8 mouse cellular contexts compared by ENCODE assay signal in genomic region chr8:26770424-26770886, GRCm38 (mm10).
A peak's percentile ranks its signal among the peaks of the same experiment; 100 is the strongest.
DNase-seq lines count a peak whose midpoint lies in the region; ATAC-seq and TF ChIP-seq lines count a peak whose summit lies in the region.

No protein-coding gene starts in this region.

- H3K9me3 ChIP-seq in forebrain, embryonic 13.5 days (replicated peaks), result no peaks in the 10 kb centered on the region; the same call in 1 of the 2 replicates
- no peaks in the 10 kb centered on the region for H3K9me3 ChIP-seq in forebrain, postnatal 0 days (ENCODE audit: low read length)
- H3K9me3 ChIP-seq in heart, embryonic 13.5 days, result no peaks in the 10 kb centered on the region
- no peaks in the 10 kb centered on the region for H3K9me3 ChIP-seq in liver, embryonic 11.5 days (ENCODE audit: control insufficient read depth, low read length)

- no peaks in the 10 kb centered on the region for H3K4me1 ChIP-seq in forebrain, embryonic 13.5 days
- H3K4me1 ChIP-seq in forebrain, postnatal 0 days (ENCODE audit: insufficient read depth), result no peaks in the 10 kb centered on the region
- peaks cover 17% of the 10 kb centered on the region for H3K4me1 ChIP-seq in heart, embryonic 13.5 days
- no peaks in the 10 kb centered on the region for H3K4me1 ChIP-seq in liver, embryonic 11.5 days (replicated peaks; ENCODE audit: control insufficient read depth, insufficient read depth, low read length)

- no peak overlapping the region for H3K27ac ChIP-seq in forebrain, embryonic 13.5 days
- H3K27ac ChIP-seq in forebrain, postnatal 0 days (ENCODE audit: low read depth, low read length), result no peak overlapping the region
- peak overlapping the region; percentile 24; the same call in 1 of the 2 replicates for H3K27ac ChIP-seq in heart, embryonic 13.5 days (replicated peaks)
- no peak overlapping the region for H3K27ac ChIP-seq in liver, embryonic 11.5 days (ENCODE audit: low read depth, low read length)

- no peak for ATAC-seq in forebrain, embryonic 13.5 days
- ATAC-seq in forebrain, postnatal 0 days, result no peak
- peak; percentile 55; the same call in 1 of the 2 replicates for ATAC-seq in heart, embryonic 13.5 days (ENCODE audit: extremely low read depth, insufficient number of reproducible peaks, low FRiP score, low TSS enrichment)
- ATAC-seq in liver, embryonic 11.5 days (replicated peaks; ENCODE audit: low FRiP score), result no peak

- no peak for DNase-seq in forebrain, postnatal 0 days
- peak; percentile 48 for DNase-seq in adrenal gland, adult 2 months
- DNase-seq in liver, embryonic 11.5 days (ENCODE audit: low spot score), result peak; percentile 49
- no peak for DNase-seq in spleen, adult 12 weeks (ENCODE audit: low spot score)
- no peak for DNase-seq in layer of hippocampus, adult 18-20 months (ENCODE audit: low spot score in 2 of 2)
- DNase-seq in spleen, adult 18-20 months, result no peak

- no peak for TF ChIP-seq CTCF in forebrain, postnatal 0 days (IDR thresholded peaks at IDR 0.05; ENCODE audit: low read depth)

- H3K36me3 ChIP-seq in forebrain, embryonic 13.5 days (ENCODE audit: poor library complexity, severe bottlenecking), result no peaks in the 10 kb centered on the region
- no peaks in the 10 kb centered on the region for H3K36me3 ChIP-seq in forebrain, postnatal 0 days (ENCODE audit: insufficient read depth)
- no peaks in the 10 kb centered on the region for H3K36me3 ChIP-seq in heart, embryonic 13.5 days
- no peaks in the 10 kb centered on the region for H3K36me3 ChIP-seq in liver, embryonic 11.5 days (ENCODE audit: control insufficient read depth, insufficient read depth, low read length)

- H3K9ac ChIP-seq in forebrain, embryonic 13.5 days, result no peak overlapping the region
- H3K9ac ChIP-seq in forebrain, postnatal 0 days, result no peak overlapping the region
- H3K9ac ChIP-seq in heart, embryonic 13.5 days, result peak overlapping the region; percentile 69
- H3K9ac ChIP-seq in liver, embryonic 11.5 days (ENCODE audit: low read depth, low read length), result no peak overlapping the region

- H3K27me3 ChIP-seq in forebrain, embryonic 13.5 days, result no peaks in the 10 kb centered on the region
- no peaks in the 10 kb centered on the region for H3K27me3 ChIP-seq in forebrain, postnatal 0 days (ENCODE audit: insufficient read depth, low read length)
- H3K27me3 ChIP-seq in heart, embryonic 13.5 days (replicated peaks), result peaks cover 85% of the 10 kb centered on the region
- 0 out of 2 replicates have a peak, but pooled peaks cover 2% of the 10 kb centered on the region for H3K27me3 ChIP-seq in liver, embryonic 11.5 days (replicated peaks; ENCODE audit: control insufficient read depth, insufficient read depth, low read length)

- no peak overlapping the region for H3K4me3 ChIP-seq in forebrain, embryonic 13.5 days
- H3K4me3 ChIP-seq in forebrain, postnatal 0 days (ENCODE audit: low read depth, low read length), result no peak overlapping the region
- H3K4me3 ChIP-seq in heart, embryonic 13.5 days, result peak overlapping the region; percentile 39
- no peak overlapping the region for H3K4me3 ChIP-seq in liver, embryonic 11.5 days (ENCODE audit: low read depth, low read length)

- peak overlapping the region; percentile 18 for H3K4me2 ChIP-seq in forebrain, embryonic 13.5 days
- no peak overlapping the region for H3K4me2 ChIP-seq in forebrain, postnatal 0 days (ENCODE audit: low read depth)
- H3K4me2 ChIP-seq in heart, embryonic 13.5 days, result peak overlapping the region; percentile 72
- H3K4me2 ChIP-seq in liver, embryonic 11.5 days, result peak overlapping the region; percentile 32

- WGBS in forebrain, embryonic 13.5 days, result 71% methylated on average over 16 of the region's 16 CpGs
- 62% methylated on average over 16 of the region's 16 CpGs for WGBS in forebrain, postnatal 0 days
- WGBS in heart, embryonic 13.5 days, result 10% methylated on average over 16 of the region's 16 CpGs
- WGBS in liver, embryonic 11.5 days, result 32% methylated on average over 16 of the region's 16 CpGs

Comparison
In these comparisons a context has a peak if more than half of its experiments do, and no peak if none do; other contexts are left out.
1. DNase-seq: peak in adrenal gland, adult 2 months (single experiment) and liver, embryonic 11.5 days (single experiment); none in forebrain, postnatal 0 days (single experiment), spleen, adult 12 weeks (single experiment), layer of hippocampus, adult 18-20 months (0 of 2) and spleen, adult 18-20 months (0 of 2).